Mouse (Mus musculus) spleen, adult 2 months (tissue): ENCODE data around the gene Iqcf5. TPM values are rescaled to one million over a fixed set of nuclear protein-coding genes. Genes with fewer than 3 reads are reported as not detected.

Experiments
- DNase-seq, 2 experiments: peaks; one replicate each; pipeline versions ENCODE4 v3.0.0 to v3.0.0-alpha.2; 2012 to 2021; ENCODE audit warnings: low spot score in 2 of 2, low read depth in 1 of 2
- H3K27ac ChIP-seq: fragments of 200-500 bp; 2 replicates; pipeline ENCODE4 v1.5.1; 2012; ENCODE audit warnings: low read length, inconsistent platforms; ENCODE audit not compliant: insufficient read depth
- H3K27me3 ChIP-seq: fragments of 200-500 bp; 2 replicates; pipeline ENCODE4 v1.6.1; 2012; ENCODE audit warnings: mild to moderate bottlenecking, moderate library complexity, low read length, inconsistent platforms; ENCODE audit not compliant: control insufficient read depth, insufficient read depth
- H3K36me3 ChIP-seq: fragments of 200-500 bp; 2 replicates; pipeline ENCODE4 v1.6.1; 2012; ENCODE audit warnings: mild to moderate bottlenecking, low read length, inconsistent platforms; ENCODE audit not compliant: control insufficient read depth, insufficient read depth
- H3K4me1 ChIP-seq: fragments of 200-500 bp; 2 replicates; pipeline ENCODE4 v1.6.1; 2011; ENCODE audit warnings: inconsistent platforms; ENCODE audit not compliant: control insufficient read depth, insufficient read depth, insufficient read length
- H3K4me3 ChIP-seq: fragments of 200-500 bp; 2 replicates; pipeline ENCODE4 v1.5.1; 2011; ENCODE audit warnings: mild to moderate bottlenecking, inconsistent platforms; ENCODE audit not compliant: insufficient read depth, insufficient read length; ENCODE audit errors: extremely low read depth
- CTCF ChIP-seq: fragments of 200-500 bp; IDR thresholded peaks from 2 replicates; pipeline ENCODE4 v1.5.1; 2011; ENCODE audit warnings: mild to moderate bottlenecking, inconsistent platforms; ENCODE audit not compliant: insufficient read depth, insufficient read length, insufficient replicate concordance; ENCODE audit errors: extremely low read depth
- POLR2A ChIP-seq: fragments of 200-500 bp; IDR thresholded peaks from 2 replicates; pipeline ENCODE4 v1.6.1; 2011; ENCODE audit warnings: low read depth, low read length, inconsistent platforms
- WGBS: fragments of 180-500 bp; shearing (Covaris S2); methylation state at CpG from one replicate; pipeline ENCODE4 v1.1.7; 2018; 5-methylcytosine and 5-hydroxymethylcytosine counted together
- polyA plus RNA-seq: library from polyadenylated mRNA; depleted of rRNA; stranded (reverse); fragments of >200 nt; gene quantifications from 2 replicates; pipeline ENCODE4 v1.2.3, GENCODE M21; 2012

Gene Iqcf5
- polyA plus RNA-seq, 1 experiment, result not detected

GRCm38 (mm10) chr9:106474456-106474855, 39.9 kb upstream of the Iqcf5 start:
- Histone ChIP-seq H3K4me3 (no peak overlapping the region), H3K27me3 (no peaks in the 10 kb centered on the region), H3K27ac (no peak overlapping the region), H3K4me1 (peaks cover 15% of the 10 kb centered on the region; the same call in 1 of the 2 replicates), H3K36me3 (peaks cover 3% of the 10 kb centered on the region; the same call in 1 of the 2 replicates)
- peak in 1 of 2 experiments; percentile 59 for DNase-seq
- 38% methylated on average over 6 of the region's 6 CpGs for WGBS
- TF ChIP-seq CTCF, result peak; percentile 76; the same call in 1 of the 2 replicates
- no peak for TF ChIP-seq POLR2A

DNA sequence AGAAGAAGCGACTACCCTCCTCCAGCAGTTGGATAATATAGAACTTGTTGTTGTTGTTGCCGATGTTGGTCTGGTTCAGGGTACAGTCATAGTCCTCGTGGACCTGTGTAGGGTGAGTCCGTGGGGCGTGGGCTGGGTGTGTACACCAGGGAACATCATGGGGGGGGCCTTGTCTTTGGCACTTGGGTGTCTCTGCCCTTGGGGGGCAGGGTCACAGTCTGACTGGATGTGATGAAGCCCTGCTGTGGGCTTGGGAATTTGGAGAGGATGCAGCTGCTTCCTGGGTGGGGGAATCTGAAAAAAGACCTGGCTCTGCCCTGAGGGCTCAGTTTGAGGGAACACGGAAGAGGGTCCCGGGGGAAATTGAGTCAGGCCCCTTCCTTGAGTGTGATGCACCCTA, 39.3 kb upstream of the Iqcf5 start:
- Histone ChIP-seq H3K4me3 (no peak overlapping the region), H3K27ac (no peak overlapping the region), H3K36me3 (peaks cover 3% of the 10 kb centered on the region; the same call in 1 of the 2 replicates), H3K4me1 (peaks cover 15% of the 10 kb centered on the region; the same call in 1 of the 2 replicates), H3K27me3 (no peaks in the 10 kb centered on the region)
- WGBS, result 58% methylated on average over 7 of the region's 7 CpGs
- peak in 1 of 2 experiments; percentile 10 for DNase-seq
- TF ChIP-seq POLR2A (no peak), CTCF (no peak)

DNA sequence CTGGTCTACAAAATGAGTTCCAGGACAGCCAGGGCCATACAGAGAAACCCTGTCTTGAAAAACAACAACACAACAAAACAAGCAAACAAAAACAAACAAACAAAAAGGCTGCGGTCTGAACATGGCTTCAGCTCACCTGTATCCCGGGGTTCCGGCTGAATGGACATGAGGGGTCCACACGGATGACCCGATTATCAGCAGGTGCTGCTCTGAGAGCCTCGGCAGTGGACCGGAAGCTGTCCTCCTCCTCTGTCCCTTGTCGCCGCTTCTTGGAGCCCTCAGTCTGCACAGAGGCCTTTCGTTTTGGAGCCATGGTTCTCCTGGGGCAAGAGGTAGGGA, 38.7 kb upstream of the Iqcf5 start, which contains the start of gene Rrp9:
TSS of gene Rrp9 (plus strand) at position 301 of the 339 bp plus-strand sequence.
- 29% methylated on average over 10 of the region's 10 CpGs for WGBS
- peak within 1 kb of the TSS; percentile 76 for H3K27ac ChIP-seq
- TF ChIP-seq CTCF (no peak), POLR2A (no peak)

DNA sequence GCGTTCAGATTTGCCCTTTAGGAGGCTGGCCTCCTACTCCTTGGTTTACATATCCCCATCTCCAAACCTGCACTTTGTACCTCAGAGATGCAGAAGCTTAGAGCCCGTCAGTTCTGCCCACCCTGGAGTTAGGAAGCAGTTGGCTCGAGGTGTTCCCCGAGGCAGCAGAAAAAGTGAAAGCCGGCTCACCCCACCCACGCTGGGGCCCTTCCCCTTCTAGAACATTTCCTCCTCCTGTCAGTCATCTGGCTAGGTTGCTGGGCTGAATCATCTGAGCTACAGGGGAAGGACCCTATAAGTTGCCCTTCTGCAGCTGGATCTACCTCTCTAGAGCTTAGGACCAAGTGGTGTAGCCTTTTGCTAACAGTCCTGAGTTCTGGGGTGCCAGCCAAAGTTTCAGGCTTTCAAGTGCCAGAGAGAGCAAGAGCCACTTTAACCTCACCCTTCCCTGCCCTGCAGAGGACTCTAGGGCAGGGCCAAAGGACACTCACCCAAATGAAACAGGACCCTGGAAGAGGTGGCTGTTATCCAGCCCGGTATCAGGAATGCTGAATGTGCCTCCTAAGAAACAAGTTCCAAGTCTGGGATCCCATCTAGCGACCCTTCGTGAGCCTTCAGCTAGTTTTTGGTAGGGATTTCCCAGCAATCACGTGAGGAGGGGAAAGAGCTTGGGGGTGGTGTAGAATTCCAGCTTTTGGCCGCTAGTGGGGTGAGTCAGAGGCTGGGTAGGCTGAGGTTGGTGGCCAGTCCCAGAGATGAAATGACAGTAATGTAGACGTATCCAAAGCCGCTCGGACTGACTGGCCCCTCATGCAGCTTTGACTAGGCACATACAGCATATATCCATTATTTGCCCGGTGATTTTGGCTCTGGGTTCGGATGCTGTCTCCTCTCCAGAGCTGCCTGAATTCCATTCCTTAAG, 38.1 kb upstream of the Iqcf5 start:
- H3K36me3 ChIP-seq, result peaks cover 5% of the 10 kb centered on the region; the same call in 1 of the 2 replicates
- H3K4me3 ChIP-seq, result peak overlapping the region; percentile 64
- peak; percentile 18; the same call in 1 of the 2 replicates for TF ChIP-seq POLR2A
- TF ChIP-seq CTCF, result no peak
- WGBS, result 8% methylated on average over 16 of the region's 16 CpGs
- H3K4me1 ChIP-seq, result peaks cover 15% of the 10 kb centered on the region; the same call in 1 of the 2 replicates
- peak in 1 of 2 experiments; percentile 81 for DNase-seq
- H3K27ac ChIP-seq, result peak overlapping the region; percentile 76
- no peaks in the 10 kb centered on the region for H3K27me3 ChIP-seq

More for the DNA sequence above, 38.7 kb upstream of the Iqcf5 start, which contains the start of gene Rrp9:
- H3K4me3 ChIP-seq, result peak within 1 kb of the TSS; percentile 64
- H3K36me3 ChIP-seq, result peaks cover 3% of the 10 kb centered on the region; the same call in 1 of the 2 replicates
- H3K4me1 ChIP-seq, result peaks cover 15% of the 10 kb centered on the region; the same call in 1 of the 2 replicates
- no peaks in the 10 kb centered on the region for H3K27me3 ChIP-seq
- peak in 1 of 2 experiments; percentile 20 for DNase-seq

DNA sequence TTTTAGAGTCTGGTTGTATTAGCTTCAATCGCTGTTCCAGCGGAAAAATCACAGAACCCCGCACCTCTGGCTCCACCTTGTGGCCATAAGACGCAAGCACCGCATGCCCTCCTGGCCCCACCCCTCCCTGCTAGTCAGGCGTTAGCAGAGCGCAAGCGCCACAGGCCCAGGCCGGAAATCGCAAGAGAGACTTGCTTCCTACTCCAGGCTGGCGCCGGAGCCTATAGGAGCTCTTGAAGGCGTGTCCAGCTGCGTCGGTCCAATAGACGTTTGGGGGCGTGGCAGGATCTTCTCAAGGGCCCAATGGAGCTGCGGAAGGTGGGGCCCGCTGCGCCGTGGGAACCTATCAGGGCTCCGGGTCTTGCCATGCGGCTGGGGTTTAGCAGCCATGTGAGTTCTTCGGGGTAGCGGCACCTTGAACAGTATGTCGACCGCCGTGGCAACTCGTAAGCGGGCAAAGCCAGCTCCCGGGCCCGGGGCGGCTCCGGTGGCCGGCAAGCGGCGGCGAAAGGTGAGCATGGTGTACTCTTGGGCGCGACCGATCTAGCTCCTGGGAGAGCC, 37.4 kb upstream of the Iqcf5 start, which contains the start of gene Parp3:
TSS of gene Parp3 (minus strand) at position 26 of the 561 bp plus-strand sequence.
- Histone ChIP-seq H3K27ac (peak within 1 kb of the TSS; percentile 76), H3K4me3 (peak within 1 kb of the TSS; percentile 65), H3K36me3 (peaks cover 6% of the 10 kb centered on the region; the same call in 1 of the 2 replicates), H3K4me1 (peaks cover 15% of the 10 kb centered on the region; the same call in 1 of the 2 replicates), H3K27me3 (no peaks in the 10 kb centered on the region)
- under 1% methylated on average over 41 of the region's 41 CpGs for WGBS
- DNase-seq, result peak; percentile 98 to 99
- TF ChIP-seq POLR2A, result peak; percentile 23; the same call in 1 of the 2 replicates
- TF ChIP-seq CTCF, result peak; percentile 97

- no peak overlapping the region for H3K27ac ChIP-seq
- 2% methylated on average over 16 of the region's 16 CpGs for WGBS
- H3K27me3 ChIP-seq, result no peaks in the 10 kb centered on the region
- peaks cover 15% of the 10 kb centered on the region; the same call in 1 of the 2 replicates for H3K4me1 ChIP-seq
- H3K36me3 ChIP-seq, result peaks cover 8% of the 10 kb centered on the region
- H3K4me3 ChIP-seq, result peak overlapping the region; percentile 65
- peak in 1 of 2 experiments; percentile 1 for DNase-seq
- TF ChIP-seq POLR2A (no peak), CTCF (no peak)
These were observed 36.7 kb upstream of the Iqcf5 start for GRCm38 (mm10) chr9:106477649-106478048.
